Mouse (Mus musculus): Measurements from ENCODE around the gene Tbx1.

Tbx1 gene

DNA sequence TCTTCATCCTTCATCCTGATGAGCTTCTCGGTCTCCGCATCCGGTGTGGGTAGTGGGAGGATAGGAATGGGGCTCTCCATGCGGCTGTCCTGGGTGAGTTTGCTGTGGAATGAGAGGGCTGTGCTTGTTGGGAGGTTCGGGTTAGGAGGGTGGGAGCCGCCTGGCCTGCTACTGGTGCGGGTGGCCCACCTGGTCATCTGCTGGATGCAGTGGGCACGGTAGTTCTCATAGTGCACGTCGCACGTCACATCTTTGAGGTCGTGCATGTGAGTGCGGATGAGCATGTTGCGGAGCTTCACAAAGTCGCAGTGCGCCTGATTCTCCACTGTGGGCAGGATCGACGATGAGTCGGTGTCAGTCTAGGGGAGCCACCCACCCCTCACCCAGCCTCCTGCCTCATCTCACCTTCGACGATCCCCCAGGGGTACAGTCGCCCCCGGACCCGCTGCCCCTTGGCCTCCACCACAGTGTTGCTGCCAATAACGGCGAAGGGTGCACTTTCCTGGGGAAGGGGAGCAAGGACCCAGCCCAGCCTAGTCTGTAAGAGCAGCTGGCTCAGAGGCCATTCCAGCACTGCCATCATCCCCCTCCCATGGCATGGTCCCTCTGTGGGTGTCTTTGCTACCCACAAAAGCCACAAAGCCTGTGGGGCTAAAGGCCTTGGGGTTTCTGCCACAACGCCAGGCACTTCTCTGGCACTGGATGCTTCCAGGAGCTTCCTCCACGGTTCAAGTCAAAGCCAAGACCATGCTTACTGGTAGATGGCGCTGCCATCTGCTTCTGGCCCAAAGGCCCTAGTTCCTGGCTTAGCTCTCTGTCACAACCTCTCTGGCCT lies 32.7 kb upstream of the Tbx1 start:
- DNase-seq (ENCODE audit: low read depth), result no peak

DNA sequence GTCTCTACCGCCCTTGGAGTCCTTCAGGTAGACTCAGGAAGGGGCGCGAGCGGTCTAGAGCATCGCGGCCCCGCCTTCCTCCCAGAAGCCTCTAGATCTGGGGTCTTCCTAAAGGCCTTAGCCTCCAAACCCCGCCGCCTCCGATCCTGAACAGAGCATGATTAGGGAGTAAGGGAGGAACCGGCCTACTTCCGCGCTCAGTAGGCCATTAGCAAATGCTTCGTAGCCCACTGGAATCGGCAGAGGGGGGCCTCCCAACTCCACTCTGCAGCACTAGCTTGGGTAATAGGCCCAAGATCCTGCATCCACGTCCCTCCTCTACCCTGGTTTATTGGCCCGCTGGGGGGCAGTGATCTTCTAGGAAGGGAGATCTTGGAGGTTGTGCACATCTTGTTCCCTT lies 31.5 kb upstream of the Tbx1 start, which contains the start of gene Gp1bb:
Gene Gp1bb, minus strand, starts transcription at position 385 of the 400 bp plus-strand sequence.
- DNase-seq (ENCODE audit: low read depth), result no peak

DNA sequence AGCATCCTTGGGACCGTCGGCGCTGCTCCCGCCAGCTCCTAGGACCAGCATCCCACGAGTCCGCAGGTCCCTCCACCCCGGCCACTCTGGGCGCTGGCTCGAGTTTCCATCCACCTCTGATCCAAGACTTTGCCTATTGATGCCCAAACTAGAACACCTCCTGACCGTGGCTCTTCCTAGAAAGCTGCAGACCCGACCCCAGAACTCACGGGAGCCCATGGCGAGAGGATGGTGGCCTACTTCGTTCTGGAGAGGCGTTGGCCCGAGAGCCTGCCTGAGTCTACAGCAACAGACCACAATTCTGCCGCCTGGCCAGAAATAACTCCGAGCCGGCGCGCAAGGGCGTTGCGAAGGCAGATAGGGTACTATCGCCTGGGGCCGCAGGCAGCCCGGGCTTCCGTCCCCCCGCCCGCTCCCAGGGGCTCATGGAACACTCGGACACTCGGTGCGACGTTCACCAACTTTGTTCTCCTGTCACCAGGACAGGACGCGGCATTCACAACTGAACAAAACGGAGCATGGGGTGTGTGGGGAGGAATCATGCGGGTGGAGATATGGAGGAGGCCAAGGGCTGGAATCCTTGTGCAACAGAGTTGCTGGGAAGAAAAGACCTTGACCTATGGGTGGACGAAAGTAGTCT lies 31.0 kb upstream of the Tbx1 start:
- no peak for DNase-seq (ENCODE audit: low read depth)

DNA sequence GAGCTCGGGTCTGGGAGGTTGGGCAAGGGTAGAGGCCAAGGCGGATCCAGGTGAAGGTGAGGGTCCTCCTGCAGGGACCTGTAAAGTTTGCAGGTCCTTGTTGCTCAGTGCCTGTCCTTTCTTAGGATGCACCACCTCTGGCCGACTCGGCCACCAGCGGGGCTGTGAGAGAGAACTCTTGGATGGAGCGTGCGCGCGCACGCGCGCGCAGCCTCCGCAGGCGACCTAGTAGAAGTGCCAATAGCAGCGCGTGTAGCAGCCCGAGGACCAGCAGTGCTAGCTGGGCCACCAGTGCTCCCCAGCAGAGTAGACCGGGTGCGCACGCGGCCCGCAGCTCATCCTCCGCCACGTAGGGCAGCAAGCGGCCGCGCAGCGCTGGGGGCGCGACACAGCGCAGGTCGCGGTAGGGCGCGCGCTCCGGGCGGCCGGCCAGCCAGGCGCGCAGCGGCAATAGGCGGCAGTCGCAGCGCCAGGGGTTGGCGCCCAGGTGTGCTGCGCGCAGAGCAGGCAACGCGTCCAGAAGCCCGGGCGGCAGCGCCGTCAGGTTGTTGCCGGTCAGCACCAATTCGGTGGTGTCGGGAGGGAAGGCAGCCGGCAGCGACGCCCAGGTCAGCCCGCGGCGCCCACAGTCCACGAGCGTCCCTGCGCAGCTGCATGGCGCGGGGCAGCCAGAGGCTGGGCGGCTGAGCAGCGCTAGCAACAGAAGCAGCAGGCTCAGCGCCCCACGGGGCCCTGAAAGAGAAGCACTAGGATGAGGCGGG lies 30.3 kb upstream of the Tbx1 start:
- DNase-seq (ENCODE audit: low read depth), result no peak

DNA sequence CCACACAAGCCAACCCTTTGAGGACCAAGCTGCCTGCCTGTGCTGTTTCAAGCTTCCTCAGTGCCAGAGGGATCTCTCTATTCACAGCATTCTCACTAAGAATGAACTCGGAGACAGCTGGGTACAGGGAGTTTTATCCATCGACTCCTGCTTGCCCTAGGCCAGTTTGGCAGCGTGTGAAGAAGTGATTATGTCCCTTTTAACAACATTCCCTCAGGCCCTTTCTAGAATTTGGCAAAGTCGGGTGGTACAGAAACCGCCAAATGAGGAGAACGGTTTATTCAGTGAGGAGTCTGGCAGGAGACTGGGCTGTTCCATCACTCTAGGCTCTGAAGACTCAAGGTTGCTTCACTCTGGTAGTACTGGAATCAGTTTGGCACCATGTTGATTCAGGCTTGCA lies 29.7 kb upstream of the Tbx1 start:
- DNase-seq (ENCODE audit: low read depth), result no peak

DNA sequence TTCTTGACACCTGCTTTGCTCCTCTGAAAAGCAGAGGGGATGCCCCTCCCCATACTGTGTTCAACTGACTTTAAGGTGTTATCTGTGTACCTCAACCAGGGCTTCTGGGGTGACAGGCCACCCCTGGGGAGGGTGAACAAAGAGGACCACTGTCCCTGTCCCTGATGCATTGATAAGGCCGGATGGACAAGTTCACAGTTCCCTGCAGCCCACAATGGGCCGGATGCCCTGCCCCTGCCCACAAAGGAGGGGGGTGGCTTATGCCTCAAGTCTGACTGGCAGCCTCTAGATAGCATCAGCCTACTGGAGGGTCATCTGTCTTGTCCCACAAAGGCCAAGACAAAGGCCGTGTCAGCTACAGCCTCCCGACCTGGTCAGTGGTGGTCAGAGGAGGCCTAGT lies 28.6 kb upstream of the Tbx1 start:
- no peak for DNase-seq (ENCODE audit: low read depth)

DNA sequence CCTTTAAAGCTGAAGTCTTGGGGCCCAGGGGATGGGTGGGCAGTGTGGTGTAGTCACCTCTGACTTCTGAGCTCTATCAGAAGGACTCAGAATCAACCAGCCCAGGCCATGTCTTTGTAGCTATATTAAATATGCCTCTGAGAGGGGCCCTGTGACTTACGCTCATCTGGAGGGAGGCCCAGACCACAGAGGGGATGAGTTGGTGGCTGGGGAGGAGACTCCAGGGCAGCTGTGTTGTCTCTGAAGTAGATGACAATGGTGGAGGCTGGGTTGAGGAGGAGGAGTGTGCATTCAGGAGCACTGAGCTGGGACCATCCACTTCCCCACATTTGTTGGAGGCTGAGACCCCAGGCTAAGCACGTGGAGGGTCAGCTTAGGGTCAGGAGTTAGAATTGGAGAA lies 27.8 kb upstream of the Tbx1 start:
- DNase-seq (ENCODE audit: low read depth), result no peak

DNA sequence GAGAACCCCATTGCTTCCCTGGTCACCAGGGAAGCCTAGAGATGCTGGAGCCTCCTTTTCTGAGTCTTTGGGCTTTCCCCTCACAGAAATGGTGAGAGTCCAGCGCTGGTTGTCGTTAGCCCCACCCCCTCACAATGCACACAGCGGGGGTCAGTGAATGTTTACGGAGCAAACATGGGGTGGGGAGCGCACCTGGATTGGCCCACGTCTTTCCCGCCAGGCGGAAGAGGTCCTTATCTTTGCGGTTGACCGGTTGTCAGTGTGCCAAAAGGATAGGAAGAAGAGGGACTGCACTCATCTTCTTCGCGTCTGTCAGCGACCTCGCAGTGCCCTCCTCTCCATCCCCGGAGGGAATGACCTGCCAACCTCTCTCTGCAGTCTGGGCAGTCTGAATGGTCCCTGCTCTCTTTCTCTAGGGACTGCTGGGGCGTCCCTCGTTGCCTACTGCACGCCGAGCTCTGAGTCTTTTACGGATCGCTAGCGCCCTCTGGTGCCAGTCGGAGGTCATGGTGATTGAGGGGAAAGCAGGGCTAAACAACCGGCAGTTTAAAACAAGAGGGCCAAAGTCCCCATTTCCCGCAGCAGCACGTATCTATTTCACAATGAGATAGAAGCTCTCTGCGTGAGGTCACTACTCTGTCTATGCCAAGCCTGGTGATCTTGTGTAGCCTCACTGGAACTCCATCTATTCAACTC lies 27.0 kb upstream of the Tbx1 start:
- DNase-seq (ENCODE audit: low read depth), result peak; percentile 79

DNA sequence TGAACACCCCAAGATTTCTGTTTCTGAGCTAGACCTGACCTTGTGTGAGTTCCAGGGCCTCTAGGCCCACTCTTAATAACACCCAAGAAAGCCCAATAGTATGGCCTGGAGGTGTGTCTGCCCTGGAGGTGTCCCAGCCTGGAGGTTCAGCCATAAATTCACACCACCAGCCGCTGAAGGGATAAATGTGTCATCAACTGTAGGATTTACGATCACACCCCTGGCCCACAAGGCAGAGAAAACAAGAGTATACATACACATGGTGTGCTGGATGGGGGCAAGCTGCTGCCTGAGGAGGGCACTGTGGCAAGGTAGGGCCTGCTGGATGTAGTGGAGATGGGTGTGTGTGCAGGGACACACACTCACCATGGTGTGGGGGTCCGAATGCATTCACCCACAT lies 22.8 kb upstream of the Tbx1 start:
- no peak for DNase-seq (ENCODE audit: low read depth)

DNA sequence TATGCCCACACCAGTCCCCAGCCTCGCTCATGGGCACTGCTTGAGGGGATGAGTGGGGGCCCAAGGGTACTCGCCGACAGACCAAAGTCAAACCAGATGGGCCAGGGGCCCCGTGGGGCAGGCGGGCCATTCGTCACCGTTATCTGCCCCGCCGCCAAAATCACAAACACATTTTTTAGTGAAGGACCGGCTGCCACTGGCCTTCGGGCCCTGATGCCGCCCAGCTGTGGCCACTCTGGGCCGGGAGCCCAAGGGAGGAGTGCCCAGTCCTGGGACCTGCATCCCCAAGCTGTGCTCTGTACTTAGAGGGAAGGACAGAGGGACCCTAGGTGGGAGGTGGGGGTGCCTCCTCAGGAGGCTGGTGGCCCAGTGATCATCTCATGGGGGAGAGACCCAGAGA lies 21.3 kb upstream of the Tbx1 start:
- no peak for DNase-seq (ENCODE audit: low read depth)

DNA sequence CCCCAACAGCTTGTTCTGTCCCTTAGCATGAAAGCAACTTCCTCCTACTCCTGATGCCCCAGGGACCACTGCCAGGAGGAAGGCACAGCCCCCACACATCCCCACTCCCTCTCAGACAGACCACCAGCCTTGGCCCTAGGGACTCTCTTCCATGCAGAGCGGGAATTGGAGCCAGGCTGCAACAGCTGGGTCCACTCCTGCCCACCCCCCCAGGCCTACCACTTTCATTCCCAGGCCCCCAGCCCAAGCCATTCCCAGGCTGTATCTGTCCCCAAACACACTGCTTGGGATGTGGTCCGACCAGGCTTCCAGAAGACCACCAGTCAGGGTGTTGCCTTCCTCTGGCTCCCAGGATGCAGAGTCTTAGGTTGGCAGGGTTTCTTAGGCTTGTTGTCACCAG lies 18.6 kb upstream of the Tbx1 start:
- DNase-seq (ENCODE audit: low read depth), result no peak

DNA sequence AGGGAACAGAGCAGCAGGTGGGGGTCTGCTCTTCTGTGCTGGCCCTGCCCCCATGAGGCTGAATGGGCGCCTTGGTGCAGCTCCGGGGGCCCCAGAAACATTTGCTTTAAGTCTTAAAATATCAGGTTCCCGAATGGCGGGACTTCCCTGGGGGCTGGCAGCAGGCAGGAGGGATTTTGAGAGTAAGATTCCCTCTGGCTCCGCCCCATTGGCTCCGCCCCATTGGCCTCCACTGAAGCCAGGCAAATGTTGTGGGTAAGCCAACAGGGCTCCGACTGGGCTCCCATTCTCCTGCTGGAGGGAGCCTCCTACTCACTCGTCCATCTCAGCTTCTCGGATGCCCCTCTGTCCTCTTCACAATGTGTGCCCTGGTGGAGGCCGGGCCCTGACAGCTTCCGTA lies 17.8 kb upstream of the Tbx1 start:
- DNase-seq (ENCODE audit: low read depth), result no peak

DNA sequence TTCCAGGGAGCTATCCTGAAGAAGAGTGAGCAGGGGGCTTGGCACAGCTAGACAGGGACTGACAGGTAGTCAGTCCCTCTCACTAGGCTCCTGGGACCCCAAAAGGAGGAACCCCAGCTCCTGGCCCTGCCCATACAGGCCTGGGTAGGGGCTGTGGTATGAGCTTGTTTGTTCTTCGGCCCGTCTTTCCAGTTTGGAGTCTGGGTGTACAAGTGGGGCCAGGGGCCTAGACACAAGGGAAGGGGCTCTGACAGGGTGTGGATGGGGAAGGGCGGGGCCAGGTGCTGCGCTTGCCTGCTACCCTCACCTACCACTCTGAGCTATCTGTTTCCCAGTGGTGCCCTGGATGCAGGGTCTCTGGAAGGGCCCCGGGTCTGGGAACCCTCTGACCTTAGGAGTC lies 15.2 kb upstream of the Tbx1 start:
- no peak for DNase-seq (ENCODE audit: low read depth)

DNA sequence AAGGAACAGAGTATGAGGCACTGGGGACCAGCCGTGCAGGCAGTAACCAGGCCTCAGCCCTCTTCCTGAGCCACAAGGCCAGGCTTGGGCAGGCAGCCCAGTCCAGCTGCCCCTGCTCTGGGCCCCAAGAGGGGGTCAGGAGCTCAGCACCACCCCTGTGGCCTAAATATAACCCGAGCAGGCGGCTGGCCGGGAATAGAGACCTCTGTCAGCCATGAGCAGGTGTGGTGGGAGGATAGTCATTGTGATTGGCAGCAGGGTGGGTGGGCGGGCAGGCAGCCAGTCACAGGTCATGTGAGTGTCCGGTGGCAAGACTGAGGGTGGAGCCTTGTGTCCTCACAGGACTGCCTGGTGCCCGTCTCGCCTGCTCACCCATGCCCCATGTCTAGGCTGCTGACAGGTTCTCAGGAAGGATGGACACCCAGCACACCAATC lies 13.8 kb upstream of the Tbx1 start:
- DNase-seq (ENCODE audit: low read depth), result no peak

DNA sequence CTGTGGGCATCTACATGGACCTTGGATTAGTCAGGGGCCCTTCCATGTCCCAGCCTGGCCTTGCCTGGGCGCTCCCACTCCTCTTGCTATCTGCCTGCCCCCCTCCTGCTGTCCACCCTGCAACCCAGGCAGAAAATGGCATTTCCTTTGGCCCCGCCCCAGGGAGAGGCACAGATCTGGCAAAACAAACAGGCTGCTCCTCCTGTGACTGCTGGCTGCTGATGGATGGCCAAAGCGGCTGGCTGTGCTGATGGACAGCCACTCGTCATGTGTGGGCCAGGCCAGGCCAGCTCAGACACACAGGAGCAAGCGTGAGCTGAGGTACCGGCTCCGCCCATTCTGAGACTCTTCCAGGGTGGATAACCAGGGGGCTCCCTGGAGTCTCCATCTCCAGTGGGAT lies 11.0 kb upstream of the Tbx1 start:
- DNase-seq (ENCODE audit: low read depth), result no peak

DNA sequence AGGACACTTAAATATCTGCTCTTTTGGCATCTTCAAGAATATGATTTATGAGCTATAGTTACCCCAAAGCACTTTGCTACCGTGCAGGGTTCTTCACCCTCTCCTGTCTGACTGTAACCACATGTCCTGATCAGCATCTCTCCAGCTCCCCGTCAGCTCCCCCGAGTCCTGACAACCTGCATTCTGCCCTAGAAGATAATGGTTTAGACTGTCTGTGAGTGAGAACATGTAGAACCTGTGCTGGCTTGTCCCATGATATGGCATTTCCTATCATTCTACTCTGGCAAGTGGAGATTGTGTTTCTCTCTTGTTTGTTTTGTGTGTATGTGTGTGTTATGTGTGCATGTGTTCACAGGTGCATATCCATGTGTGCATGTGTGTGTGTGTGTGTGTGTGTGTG lies 7.5 kb upstream of the Tbx1 start:
- DNase-seq (ENCODE audit: low read depth), result no peak

DNA sequence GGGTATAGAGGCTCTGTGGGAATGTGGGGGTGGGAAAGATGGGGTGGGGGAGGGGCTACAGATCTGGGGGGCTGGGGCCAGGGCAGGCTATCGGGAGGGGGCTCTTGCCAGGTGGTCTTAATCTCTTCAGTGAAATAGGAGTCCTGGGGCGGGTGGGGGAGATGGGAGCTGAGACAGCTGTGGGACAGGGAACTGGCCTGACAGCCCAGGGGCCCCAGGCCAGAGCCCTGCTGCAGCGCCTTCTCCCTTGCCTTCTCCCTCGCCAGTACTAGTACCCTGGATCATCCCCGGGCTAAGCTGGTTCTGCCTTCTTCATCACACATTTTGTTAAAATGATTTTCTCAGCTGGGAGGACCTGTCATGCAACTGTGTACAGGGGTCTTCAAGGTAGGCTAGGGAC lies 5.8 kb upstream of the Tbx1 start:
- DNase-seq (ENCODE audit: low read depth), result no peak

DNA sequence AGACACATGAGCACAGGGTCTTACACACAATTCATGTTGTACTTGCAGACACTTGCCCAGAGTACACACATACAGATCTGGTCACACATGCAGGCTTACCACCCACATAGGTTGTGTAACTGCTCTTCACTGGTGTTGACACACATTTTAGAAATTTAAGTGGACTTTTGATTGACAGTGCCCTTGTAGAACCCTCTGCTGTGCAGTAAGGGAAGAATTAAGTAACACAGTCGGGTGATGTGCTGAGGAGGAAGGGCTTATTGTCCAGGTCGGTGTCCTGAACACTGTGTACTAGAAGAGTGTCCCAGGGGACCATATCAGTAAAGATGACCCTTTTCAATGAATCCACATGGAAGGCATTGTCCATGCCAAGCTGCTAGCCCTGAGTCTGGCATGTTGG lies 3.5 kb upstream of the Tbx1 start:
- no peak for DNase-seq (ENCODE audit: low read depth)

DNA sequence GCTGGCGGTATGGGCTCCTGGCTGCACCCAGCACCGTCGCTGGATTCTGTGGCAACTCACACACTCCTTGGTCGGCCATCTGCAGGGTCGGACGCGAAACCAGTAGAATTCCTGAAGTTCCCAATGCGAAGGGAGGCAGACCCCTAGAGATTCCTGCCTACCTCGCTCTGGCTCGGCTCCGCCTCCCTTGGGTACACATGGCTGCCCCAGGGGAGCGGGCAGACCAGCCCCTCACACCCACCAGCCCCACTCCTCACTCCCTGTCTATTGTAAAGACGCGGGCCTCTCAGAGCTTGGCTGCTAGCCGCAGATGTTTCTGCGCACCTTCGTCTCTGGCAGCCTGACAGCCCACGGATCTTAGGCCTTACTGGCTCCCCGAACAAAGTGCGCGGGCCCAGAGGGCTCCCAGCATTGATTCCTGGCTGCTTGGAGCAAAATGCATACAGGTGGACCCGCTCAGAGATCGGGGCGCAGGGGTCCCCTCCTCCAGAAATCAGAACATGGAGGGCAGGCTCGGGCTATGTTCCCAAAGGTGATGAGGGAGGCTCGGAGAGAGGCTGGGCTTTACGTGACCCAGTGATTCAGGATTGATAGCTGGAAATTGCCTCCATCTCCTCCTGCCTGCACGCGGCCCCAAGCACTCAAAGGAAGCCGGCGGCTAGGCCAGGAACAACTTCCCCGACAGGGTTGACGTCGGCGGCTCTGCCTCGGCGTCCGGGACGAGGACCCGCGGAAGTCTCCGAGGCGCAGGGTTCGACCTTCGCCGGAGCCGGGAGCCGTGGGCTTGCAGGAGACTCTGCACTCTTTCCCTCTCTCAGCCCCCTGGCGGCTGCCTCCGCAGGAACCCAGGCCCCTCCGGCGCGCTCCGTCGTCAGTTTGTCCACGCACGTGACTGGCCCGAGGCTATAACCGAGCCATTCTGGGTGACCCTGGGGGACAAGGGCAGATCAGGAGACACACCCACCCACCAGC lies 862 bp upstream of the Tbx1 start:
- no peak for DNase-seq (ENCODE audit: low read depth)

DNA sequence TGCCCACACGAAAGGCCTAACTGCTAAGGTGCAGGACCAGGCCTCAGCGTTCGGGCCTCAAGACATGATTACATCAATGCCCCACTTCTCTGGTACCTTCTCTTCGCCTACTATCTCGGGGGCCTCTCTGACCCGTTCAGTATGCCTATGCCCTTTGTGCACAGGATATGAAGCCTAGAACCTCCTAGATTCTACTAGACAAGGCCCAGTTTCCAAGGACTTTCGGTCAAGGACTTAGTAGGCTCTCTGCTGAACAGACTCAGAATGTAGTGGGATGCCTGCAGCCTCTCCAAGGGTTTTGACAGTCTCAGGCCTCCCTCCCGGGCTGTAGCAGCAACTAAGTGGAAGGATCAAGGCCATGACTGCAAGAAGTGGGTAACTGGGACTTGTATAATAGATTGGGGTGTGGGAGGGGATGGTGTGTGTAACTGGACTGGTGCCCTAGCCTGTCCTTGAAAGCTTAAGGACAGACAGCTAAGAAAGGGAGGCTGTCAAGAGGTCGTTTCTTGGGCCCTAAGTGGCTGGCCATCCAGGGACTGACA lies 1.3 kb downstream of the Tbx1 start:
- no peak for DNase-seq (ENCODE audit: low read depth)

DNA sequence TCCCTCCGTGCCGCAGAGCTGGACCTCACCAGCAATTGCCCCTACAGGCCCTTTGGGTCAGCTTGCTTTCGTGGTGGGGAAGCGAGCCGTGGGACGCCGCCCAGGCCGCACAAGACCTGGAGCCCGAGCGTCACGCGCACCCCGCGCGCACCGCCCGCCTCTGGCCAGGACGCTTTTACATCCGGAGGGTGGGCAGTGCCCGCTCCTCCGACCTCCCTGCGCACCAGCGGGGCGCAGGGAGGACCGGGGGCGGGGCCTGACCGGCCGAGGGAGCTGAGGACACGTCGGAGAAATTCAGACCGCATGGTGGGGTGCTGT lies 1.8 kb downstream of the Tbx1 start:
- no peak for DNase-seq (ENCODE audit: low read depth)
